Mouse (Mus musculus) brown adipose tissue, adult 24 weeks (tissue): Measurements from ENCODE around the gene Ccrl2. TPM values are rescaled to one million over a fixed set of nuclear protein-coding genes. Genes with fewer than 3 reads are reported as not detected.

Experiments used
- H3K27ac ChIP-seq: fragments of 200-500 bp; replicated peaks from 2 replicates; pipeline ENCODE4 v1.5.1; 2012; ENCODE audit warnings: low read depth, mild to moderate bottlenecking, low read length
- H3K4me1 ChIP-seq: fragments of 200-500 bp; 2 replicates; pipeline ENCODE4 v1.6.1; 2012; ENCODE audit warnings: low read length, mixed read lengths; ENCODE audit not compliant: control insufficient read depth, insufficient read depth, insufficient read length
- H3K4me3 ChIP-seq: fragments of 200-500 bp; 2 replicates; pipeline ENCODE4 v1.5.1; 2012; ENCODE audit warnings: low read depth, mild to moderate bottlenecking, low read length, moderate library complexity; ENCODE audit not compliant: insufficient read depth
- polyA plus RNA-seq: library from polyadenylated mRNA; stranded (reverse); fragments of >200 nt; gene quantifications from 2 replicates; pipeline ENCODE4 v1.2.4, GENCODE M21; 2012; ENCODE audit not compliant: missing spikeins, insufficient read depth, insufficient read length

Ccrl2 gene
- polyA plus RNA-seq, 1 experiment = 1.3 TPM

- Histone ChIP-seq H3K4me1 (no peaks in the 10 kb centered on the region), H3K27ac (no peak overlapping the region), H3K4me3 (no peak overlapping the region)
Observed at GRCm38 (mm10) chr9:111081765-111082164, 24.4 kb upstream of the Ccrl2 start.

GRCm38 (mm10) chr9:111080801-111081200, 23.5 kb upstream of the Ccrl2 start:
- Histone ChIP-seq H3K4me1 (no peaks in the 10 kb centered on the region), H3K4me3 (no peak overlapping the region), H3K27ac (no peak overlapping the region)

GRCm38 (mm10) chr9:111077745-111078144, 20.4 kb upstream of the Ccrl2 start:
- H3K4me3 ChIP-seq = no peak overlapping the region
- no peak overlapping the region for H3K27ac ChIP-seq
- H3K4me1 ChIP-seq = peaks cover 3% of the 10 kb centered on the region; the same call in 1 of the 2 replicates

GRCm38 (mm10) chr9:111072971-111073370, 15.7 kb upstream of the Ccrl2 start:
- H3K27ac ChIP-seq = 0 out of 2 replicates have a peak overlapping the region, but pooled peaks have one; percentile 39
- H3K4me1 ChIP-seq = peaks cover 14% of the 10 kb centered on the region
- H3K4me3 ChIP-seq = no peak overlapping the region

DNA sequence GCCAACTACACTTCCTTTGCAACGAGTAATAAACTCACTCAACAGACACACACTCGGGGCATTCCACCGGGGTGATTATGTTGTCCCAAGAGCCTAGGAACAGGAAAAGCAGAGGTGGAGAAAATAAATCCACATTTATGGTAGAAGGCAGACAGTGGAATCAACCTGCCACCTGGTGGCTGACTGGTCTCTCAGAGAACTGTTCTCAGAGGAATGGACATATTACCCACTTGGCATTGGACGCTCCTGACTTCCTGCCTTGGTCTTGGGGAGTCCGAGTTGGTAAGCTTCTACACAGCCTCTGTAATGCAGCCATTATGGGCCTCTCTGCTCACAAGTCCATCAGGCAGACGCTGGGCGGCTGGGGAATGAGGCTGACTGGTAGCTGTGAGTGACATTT, 14.9 kb upstream of the Ccrl2 start:
- H3K4me1 ChIP-seq = peaks cover 14% of the 10 kb centered on the region
- no peak overlapping the region for H3K4me3 ChIP-seq
- peak overlapping the region; percentile 39 for H3K27ac ChIP-seq

- peaks cover 14% of the 10 kb centered on the region for H3K4me1 ChIP-seq
- no peak overlapping the region for H3K27ac ChIP-seq
- H3K4me3 ChIP-seq = no peak overlapping the region
Observed at GRCm38 (mm10) chr9:111070546-111070961, 13.2 kb upstream of the Ccrl2 start.

DNA sequence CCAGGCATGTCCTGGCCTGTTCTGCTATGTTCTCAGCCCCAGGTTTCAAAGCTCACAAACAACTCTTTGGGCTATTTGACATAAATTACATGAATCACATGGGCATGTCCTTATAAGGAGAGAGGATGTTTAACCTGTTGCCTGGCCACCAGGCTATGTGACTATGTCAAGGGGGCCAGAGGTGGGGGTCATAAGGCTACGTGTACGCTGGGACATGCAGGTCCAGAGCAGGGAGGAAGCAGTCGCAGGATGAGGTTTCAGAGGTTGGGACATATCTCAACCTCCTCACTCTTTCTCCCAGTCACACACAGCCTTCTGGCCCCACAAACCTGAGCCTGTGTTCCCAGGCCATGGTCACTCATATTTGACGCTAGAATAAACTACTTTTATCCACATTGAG, 9.7 kb upstream of the Ccrl2 start:
- Histone ChIP-seq H3K27ac (no peak overlapping the region), H3K4me3 (no peak overlapping the region), H3K4me1 (peaks cover 19% of the 10 kb centered on the region)

GRCm38 (mm10) chr9:111062840-111063239, 5.5 kb upstream of the Ccrl2 start:
- H3K4me3 ChIP-seq = no peak overlapping the region
- no peak overlapping the region for H3K27ac ChIP-seq
- peaks cover 8% of the 10 kb centered on the region for H3K4me1 ChIP-seq

DNA sequence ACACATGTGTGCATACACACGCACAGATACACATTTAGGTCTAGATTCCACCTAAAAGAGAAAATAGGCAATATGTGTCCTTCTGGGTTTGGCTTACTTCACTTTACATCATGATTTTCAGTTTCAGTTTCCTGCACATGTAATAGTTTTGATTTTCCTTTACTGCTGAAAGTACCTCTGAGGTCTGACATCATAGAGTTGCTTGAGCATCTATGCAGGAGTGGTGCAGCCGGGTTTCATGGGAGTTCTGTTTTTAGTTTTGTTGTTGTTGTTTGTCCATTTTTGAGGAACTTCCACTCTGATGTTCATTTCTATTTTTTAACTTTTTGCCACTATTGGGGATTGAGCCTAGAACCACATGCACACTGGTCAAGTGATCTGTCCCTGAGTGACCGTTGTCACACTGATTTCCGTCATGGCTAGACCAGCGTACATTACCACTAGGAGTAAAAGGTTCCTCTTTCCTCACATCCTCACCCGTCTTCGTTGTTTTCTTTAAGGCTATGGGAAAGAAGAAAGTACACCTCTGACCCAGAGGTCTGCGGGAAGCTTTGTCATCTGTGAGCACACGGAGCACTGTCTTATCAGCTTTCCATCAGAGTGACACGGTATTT, 1.7 kb upstream of the Ccrl2 start:
- Histone ChIP-seq H3K27ac (peak overlapping the region; percentile 36), H3K4me1 (peaks cover 10% of the 10 kb centered on the region), H3K4me3 (no peak overlapping the region)

DNA sequence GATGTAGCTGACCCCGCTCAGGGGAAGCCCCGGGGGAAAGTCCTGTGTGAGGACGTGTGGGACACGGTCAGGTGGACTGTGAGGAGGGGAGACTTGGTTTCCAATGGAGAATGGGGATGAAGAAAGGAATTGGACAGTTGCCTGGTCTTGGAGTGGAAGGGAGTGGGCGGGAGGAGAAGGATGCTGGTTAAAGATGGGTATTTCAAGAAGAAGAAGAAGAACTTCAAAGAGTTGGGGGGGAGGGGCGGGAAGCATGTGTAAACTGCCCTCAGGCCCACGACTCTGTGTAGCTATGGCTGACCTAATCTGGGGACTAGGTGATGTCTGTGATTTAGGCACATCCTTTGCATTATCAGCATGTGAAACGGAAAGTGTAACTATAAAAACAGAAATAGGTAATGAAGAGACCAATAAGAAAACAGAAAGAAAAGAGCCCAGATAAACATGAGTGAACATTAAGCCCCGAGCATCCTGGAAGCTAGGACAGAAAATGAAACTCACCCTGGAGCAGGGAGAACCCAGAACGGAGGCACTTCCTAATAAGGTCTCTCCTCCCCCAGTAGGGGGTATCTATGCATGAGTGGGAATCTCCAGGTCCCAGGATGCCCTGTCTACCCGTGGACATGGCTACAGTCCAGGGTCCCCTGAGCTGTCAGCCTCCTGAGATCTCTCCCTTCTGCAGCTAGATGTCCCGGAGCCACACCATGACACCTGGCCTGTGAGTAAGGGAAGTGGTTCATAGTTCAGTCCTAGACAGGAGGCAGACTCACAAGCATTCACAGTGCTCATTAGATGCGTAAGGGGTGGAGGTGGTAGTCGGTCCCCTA, 438 bp upstream of the Ccrl2 start:
- H3K4me3 ChIP-seq = peak overlapping the region; percentile 73
- peak overlapping the region; percentile 73 for H3K27ac ChIP-seq
- H3K4me1 ChIP-seq = peaks cover 7% of the 10 kb centered on the region

- Histone ChIP-seq H3K4me1 (peaks cover 4% of the 10 kb centered on the region), H3K27ac (peak overlapping the region; percentile 73), H3K4me3 (peak overlapping the region; percentile 73)
Observed at GRCm38 (mm10) chr9:111056519-111056797, 861 bp downstream of the Ccrl2 start.

- Histone ChIP-seq H3K4me3 (peak overlapping the region; percentile 73), H3K4me1 (peaks cover 4% of the 10 kb centered on the region), H3K27ac (peak overlapping the region; percentile 73)
Observed at GRCm38 (mm10) chr9:111055800-111056518, 1.4 kb downstream of the Ccrl2 start.

GRCm38 (mm10) chr9:111054923-111055322, 2.4 kb downstream of the Ccrl2 start:
- H3K4me3 ChIP-seq = no peak overlapping the region

GRCm38 (mm10) chr9:111048452-111048851, 8.9 kb downstream of the Ccrl2 start:
- Histone ChIP-seq H3K4me3 (no peak overlapping the region), H3K4me1 (peaks cover 16% of the 10 kb centered on the region; the same call in 1 of the 2 replicates), H3K27ac (peak overlapping the region; percentile 82)

More at GRCm38 (mm10) chr9:111054923-111055322, 2.4 kb downstream of the Ccrl2 start:
- Histone ChIP-seq H3K4me1 (peaks cover 4% of the 10 kb centered on the region), H3K27ac (no peak overlapping the region)

GRCm38 (mm10) chr9:111047266-111047665, 10.1 kb downstream of the Ccrl2 start:
- no peak overlapping the region for H3K4me3 ChIP-seq
- H3K27ac ChIP-seq = peak overlapping the region; percentile 46; the same call in 1 of the 2 replicates
- H3K4me1 ChIP-seq = peaks cover 18% of the 10 kb centered on the region; the same call in 1 of the 2 replicates
